Comparison of ENCODE assay signal across 19 mouse cellular contexts in genomic region chr3:138601076-138601475, GRCm38 (mm10).
DNase-seq lines count a peak whose midpoint lies in the region; ATAC-seq and TF ChIP-seq lines count a peak whose summit lies in the region.
"Had no signal": no experiment of that assay in that cellular context is flagged by ENCODE, and none has a peak within 500 bp of the region (broad histone marks: within the 10 kb centered on the region; RNA-seq: fewer than 3 reads in every experiment).

No protein-coding gene starts in this region.

- ATAC-seq in embryonic facial prominence, embryonic 11.5 days (replicated peaks; ENCODE audit: insufficient number of reproducible peaks, low FRiP score, low TSS enrichment, low read depth), result 0 out of 2 replicates have a peak, but pooled peaks have one; percentile 12
- peak; percentile 58; the same call in 1 of the 2 replicates for ATAC-seq in kidney, postnatal 0 days (replicated peaks; ENCODE audit: low FRiP score, low read depth)
- no peak for ATAC-seq in activated CD4-positive, CD25-positive, alpha-beta regulatory T cell, adult 4 months
- ATAC-seq: forebrain, embryonic 14.5 days; inflammation-experienced regulatory T-cells, adult 6 months; intestine, postnatal 0 days had no signal

- no peaks in the 10 kb centered on the region for H3K27me3 ChIP-seq in embryonic facial prominence, embryonic 11.5 days (ENCODE audit: control insufficient read depth, insufficient read depth, low read length)
- H3K27me3 ChIP-seq in embryonic facial prominence, embryonic 10.5 days (replicated peaks; ENCODE audit: low read depth, poor library complexity, severe bottlenecking), result no peaks in the 10 kb centered on the region
- H3K27me3 ChIP-seq in kidney, postnatal 0 days (ENCODE audit: insufficient read depth, low read length), result no peaks in the 10 kb centered on the region
- H3K27me3 ChIP-seq in kidney, adult 2 months (replicated peaks; ENCODE audit: control insufficient read depth, insufficient read depth, low read length), result no peaks in the 10 kb centered on the region
- H3K27me3 ChIP-seq: hindbrain, embryonic 15.5 days had no signal

- H3K9ac ChIP-seq in embryonic facial prominence, embryonic 11.5 days (replicated peaks; ENCODE audit: low read length), result no peak overlapping the region
- H3K9ac ChIP-seq in kidney, postnatal 0 days (ENCODE audit: low read depth, low read length), result no peak overlapping the region
- H3K9ac ChIP-seq: heart, embryonic 13.5 days; hindbrain, embryonic 15.5 days had no signal

- DNase-seq in embryonic facial prominence, embryonic 11.5 days (ENCODE audit: low spot score), result no peak
- no peak for DNase-seq in embryonic facial prominence, embryonic 10.5 days (ENCODE audit: low spot score)
- no peak for DNase-seq in kidney, postnatal 0 days (ENCODE audit: low spot score)
- DNase-seq in kidney, adult 2 months, result no peak
- DNase-seq in adrenal gland, adult 8-10 months, result peak; percentile 45
- peak; percentile 14 for DNase-seq in adrenal gland, postnatal 25 days
- DNase-seq: cerebellum, adult 11 months; cerebellum, adult 9-10 months; cerebellum, postnatal 25 days; gastrocnemius, postnatal 36 days; heart, adult 11 months; heart, postnatal 36 days had no signal

- no peak overlapping the region for H3K4me3 ChIP-seq in embryonic facial prominence, embryonic 11.5 days (ENCODE audit: low read depth, low read length)
- no peak overlapping the region for H3K4me3 ChIP-seq in embryonic facial prominence, embryonic 10.5 days
- no peak overlapping the region for H3K4me3 ChIP-seq in kidney, postnatal 0 days (replicated peaks; ENCODE audit: low read depth, low read length)
- no peak overlapping the region for H3K4me3 ChIP-seq in kidney, adult 2 months (ENCODE audit: insufficient read depth, low read depth, low read length)
- H3K4me3 ChIP-seq: forebrain, embryonic 10.5 days; heart, embryonic 13.5 days; hindbrain, embryonic 15.5 days had no signal

- no peaks in the 10 kb centered on the region for H3K9me3 ChIP-seq in embryonic facial prominence, embryonic 11.5 days (replicated peaks; ENCODE audit: control insufficient read depth, low read length)
- H3K9me3 ChIP-seq in embryonic facial prominence, embryonic 10.5 days, result no peaks in the 10 kb centered on the region
- H3K9me3 ChIP-seq in kidney, postnatal 0 days (replicated peaks; ENCODE audit: low read length), result no peaks in the 10 kb centered on the region
- H3K9me3 ChIP-seq: forebrain, embryonic 10.5 days; heart, embryonic 13.5 days; hindbrain, embryonic 15.5 days had no signal

- no peak for TF ChIP-seq CTCF in kidney, postnatal 0 days (IDR thresholded peaks at IDR 0.05; ENCODE audit: low read depth)
- TF ChIP-seq CTCF in kidney, adult 2 months (conservative IDR thresholded peaks at IDR 0.05; ENCODE audit: insufficient read depth, insufficient read length, low read depth, low read length), result no peak

- WGBS in embryonic facial prominence, embryonic 11.5 days, result 83% methylated on average over 4 of the region's 4 CpGs
- 83% methylated on average over 4 of the region's 4 CpGs for WGBS in embryonic facial prominence, embryonic 10.5 days
- 55% methylated on average over 4 of the region's 4 CpGs for WGBS in kidney, postnatal 0 days
- WGBS in kidney, adult 2 months, result 46% methylated on average over 4 of the region's 4 CpGs

- H3K36me3 ChIP-seq in embryonic facial prominence, embryonic 11.5 days (replicated peaks; ENCODE audit: control insufficient read depth, insufficient read depth, low read depth, low read length), result no peaks in the 10 kb centered on the region
- H3K36me3 ChIP-seq in embryonic facial prominence, embryonic 10.5 days (replicated peaks), result no peaks in the 10 kb centered on the region
- H3K36me3 ChIP-seq in kidney, postnatal 0 days (ENCODE audit: insufficient read depth, low read length), result no peaks in the 10 kb centered on the region
- H3K36me3 ChIP-seq in kidney, adult 2 months (ENCODE audit: control insufficient read depth, insufficient read depth, low read length), result no peaks in the 10 kb centered on the region
- H3K36me3 ChIP-seq: forebrain, embryonic 10.5 days; heart, embryonic 13.5 days; hindbrain, embryonic 15.5 days had no signal

- no peak for TF ChIP-seq POLR2A in kidney, adult 2 months (IDR thresholded peaks at IDR 0.05; ENCODE audit: low read depth, low read length)

- H3K4me2 ChIP-seq in embryonic facial prominence, embryonic 11.5 days (ENCODE audit: low read depth, low read length), result no peak overlapping the region
- H3K4me2 ChIP-seq in kidney, postnatal 0 days (ENCODE audit: low read length), result no peak overlapping the region
- H3K4me2 ChIP-seq: heart, embryonic 13.5 days; hindbrain, embryonic 15.5 days had no signal

- no peak overlapping the region for H3K27ac ChIP-seq in embryonic facial prominence, embryonic 11.5 days (replicated peaks; ENCODE audit: low read depth, low read length)
- H3K27ac ChIP-seq in embryonic facial prominence, embryonic 10.5 days (replicated peaks), result no peak overlapping the region
- no peak overlapping the region for H3K27ac ChIP-seq in kidney, postnatal 0 days
- no peak overlapping the region for H3K27ac ChIP-seq in kidney, adult 2 months (ENCODE audit: insufficient read depth, low read depth, low read length)
- H3K27ac ChIP-seq: forebrain, embryonic 10.5 days; heart, embryonic 13.5 days; hindbrain, embryonic 15.5 days had no signal

- no peaks in the 10 kb centered on the region for H3K4me1 ChIP-seq in embryonic facial prominence, embryonic 11.5 days (ENCODE audit: control insufficient read depth, insufficient read depth, low read length)
- no peaks in the 10 kb centered on the region for H3K4me1 ChIP-seq in embryonic facial prominence, embryonic 10.5 days
- peaks cover 3% of the 10 kb centered on the region for H3K4me1 ChIP-seq in kidney, postnatal 0 days (replicated peaks; ENCODE audit: insufficient read depth, low read length)
- H3K4me1 ChIP-seq in kidney, adult 2 months (ENCODE audit: control insufficient read depth, insufficient read depth, low read length), result no peaks in the 10 kb centered on the region
- H3K4me1 ChIP-seq: heart, embryonic 13.5 days; hindbrain, embryonic 15.5 days had no signal

Comparison
In these comparisons a context has a peak if more than half of its experiments do, and no peak if none do; other contexts are left out.
1. DNase-seq: peak in adrenal gland, adult 8-10 months (single experiment) and adrenal gland, postnatal 25 days (single experiment); none in embryonic facial prominence, embryonic 11.5 days (single experiment), embryonic facial prominence, embryonic 10.5 days (single experiment), kidney, postnatal 0 days (single experiment) and kidney, adult 2 months (single experiment).